Mouse (Mus musculus) embryonic facial prominence, embryonic 15.5 days (tissue): ENCODE data around the gene Olfr707. TPM values are rescaled to one million over a fixed set of nuclear protein-coding genes. Genes with fewer than 3 reads are reported as not detected.
"Not testable (repeated sequence)": the region's sequence is repeated elsewhere in the genome, so short reads cannot be mapped to it uniquely, and the experiment has no call there.

Experiments used
- ATAC-seq: fragments of 200-750 bp; cut with Nextera tagmentation; 2 replicates; pipeline ENCODE4 v1.8.0; 2017; ENCODE audit warnings: low read depth, moderate TSS enrichment; ENCODE audit not compliant: insufficient number of reproducible peaks, low FRiP score, low TSS enrichment
- H3K27ac ChIP-seq: fragments of 300-500 bp; sonication (generic); replicated peaks from 2 replicates; pipeline ENCODE4 v1.5.1; 2015; ENCODE audit warnings: mild to moderate bottlenecking, inconsistent platforms
- H3K27me3 ChIP-seq: fragments of 300-500 bp; sonication (generic); 2 replicates; pipeline ENCODE4 v1.6.1; 2015; ENCODE audit warnings: inconsistent platforms
- H3K36me3 ChIP-seq: fragments of 300-500 bp; sonication (generic); 2 replicates; pipeline ENCODE4 v1.6.1; 2015; ENCODE audit warnings: mild to moderate bottlenecking, inconsistent platforms
- H3K4me1 ChIP-seq: fragments of 300-500 bp; sonication (generic); 2 replicates; pipeline ENCODE4 v1.6.1; 2015; ENCODE audit warnings: inconsistent platforms
- H3K4me2 ChIP-seq: fragments of 300-500 bp; sonication (generic); replicated peaks from 2 replicates; pipeline ENCODE4 v1.6.1; 2015; ENCODE audit warnings: mild to moderate bottlenecking, inconsistent platforms
- H3K4me3 ChIP-seq: fragments of 300-500 bp; sonication (generic); replicated peaks from 2 replicates; pipeline ENCODE4 v1.5.1; 2015; ENCODE audit warnings: mild to moderate bottlenecking, inconsistent platforms
- H3K9ac ChIP-seq: fragments of 300-500 bp; sonication (generic); 2 replicates; pipeline ENCODE4 v1.6.1; 2015; ENCODE audit warnings: inconsistent platforms
- H3K9me3 ChIP-seq: fragments of 300-500 bp; sonication (generic); replicated peaks from 2 replicates; pipeline ENCODE4 v1.6.1; 2016; ENCODE audit warnings: inconsistent platforms
- WGBS: fragments of 180-500 bp; shearing (Covaris S2); methylation state at CpG from one replicate; pipeline ENCODE4 v1.1.7; 2015; 5-methylcytosine and 5-hydroxymethylcytosine counted together
- polyA plus RNA-seq: library from polyadenylated mRNA; unstranded; fragments of >200 nt; fragmentation: Nextera tagmentation; extraction: Ambion mirVana; gene quantifications from 2 replicates; pipeline ENCODE4 v1.2.1, GENCODE M21; 2015

The Olfr707 gene
- polyA plus RNA-seq: 0.16 TPM in 1 of 2 replicates, not detected in the other

GRCm38 (mm10) chr7:106901141-106901540 lies at the start of gene Olfr707:
TSS of gene Olfr707 (minus strand) at chr7:106901241.
- not testable (repeated sequence) for H3K4me3 ChIP-seq, H3K9me3 ChIP-seq, H3K36me3 ChIP-seq, ATAC-seq, H3K27me3 ChIP-seq, H3K4me2 ChIP-seq, H3K9ac ChIP-seq, H3K4me1 ChIP-seq, H3K27ac ChIP-seq
- 78% methylated on average over 3 of the region's 3 CpGs for WGBS

DNA sequence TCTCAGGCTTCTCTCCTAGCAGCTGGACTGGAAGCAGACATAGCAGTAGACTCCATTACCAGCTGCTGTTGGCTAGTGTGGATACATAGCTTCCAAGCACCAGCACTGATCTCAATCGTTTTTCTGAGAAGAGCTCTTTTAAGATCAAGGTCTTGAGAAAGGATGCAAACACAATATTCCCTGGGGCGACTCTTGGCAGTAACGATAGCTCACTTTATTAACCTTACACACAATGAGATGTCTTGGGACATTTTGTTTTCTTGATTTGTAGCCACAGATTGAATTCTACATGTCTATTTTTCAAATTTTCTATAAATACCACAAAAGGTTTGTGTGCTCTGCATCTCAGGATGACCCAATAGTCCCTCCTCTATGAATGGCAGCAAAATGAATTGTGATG lies 47.2 kb upstream of the Olfr707 start, which contains the start of gene Olfr710:
Gene Olfr710 (minus strand): TSS at position 101 of the 400 bp plus-strand sequence.
- Histone ChIP-seq H3K27ac (no peak within 1 kb of the TSS), H3K4me2 (no peak within 1 kb of the TSS), H3K27me3 (no peaks in the 10 kb centered on the region), H3K9ac (no peak within 1 kb of the TSS), H3K36me3 (no peaks in the 10 kb centered on the region), H3K9me3 (no peaks in the 10 kb centered on the region), H3K4me1 (no peaks in the 10 kb centered on the region), H3K4me3 (no peak within 1 kb of the TSS)
- ATAC-seq: no peak
- 64% methylated on average over 3 of the region's 3 CpGs for WGBS

DNA sequence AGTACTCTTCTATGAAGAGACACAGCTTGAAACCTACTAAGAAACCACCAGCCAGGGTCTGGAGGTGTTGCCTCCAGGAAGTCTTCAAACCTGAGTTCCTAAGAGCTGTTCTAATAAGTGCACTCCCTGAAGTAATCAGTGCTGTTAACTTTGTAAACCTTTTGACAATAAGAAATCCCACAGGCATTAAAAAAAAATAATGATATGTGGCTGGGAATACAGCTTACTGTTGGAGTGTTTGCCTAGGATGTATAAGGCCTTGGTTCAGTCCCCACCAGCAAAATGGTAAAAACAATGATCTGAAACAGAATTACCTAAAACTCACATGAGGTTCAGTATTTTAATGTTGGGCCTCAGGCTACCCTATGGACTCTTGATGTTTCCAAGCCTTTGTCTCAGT lies 31.1 kb upstream of the Olfr707 start, which contains the start of gene Olfr709-ps1:
Gene Olfr709-ps1 (minus strand): TSS at position 101 of the 400 bp plus-strand sequence.
- H3K4me2 ChIP-seq: no peak within 1 kb of the TSS
- no peak within 1 kb of the TSS for H3K27ac ChIP-seq
- H3K4me3 ChIP-seq: no peak within 1 kb of the TSS
- no peaks in the 10 kb centered on the region for H3K27me3 ChIP-seq
- no peaks in the 10 kb centered on the region for H3K4me1 ChIP-seq
- H3K9me3 ChIP-seq: no peaks in the 10 kb centered on the region
- H3K9ac ChIP-seq: no peak within 1 kb of the TSS
- no peaks in the 10 kb centered on the region for H3K36me3 ChIP-seq
- ATAC-seq: no peak

DNA sequence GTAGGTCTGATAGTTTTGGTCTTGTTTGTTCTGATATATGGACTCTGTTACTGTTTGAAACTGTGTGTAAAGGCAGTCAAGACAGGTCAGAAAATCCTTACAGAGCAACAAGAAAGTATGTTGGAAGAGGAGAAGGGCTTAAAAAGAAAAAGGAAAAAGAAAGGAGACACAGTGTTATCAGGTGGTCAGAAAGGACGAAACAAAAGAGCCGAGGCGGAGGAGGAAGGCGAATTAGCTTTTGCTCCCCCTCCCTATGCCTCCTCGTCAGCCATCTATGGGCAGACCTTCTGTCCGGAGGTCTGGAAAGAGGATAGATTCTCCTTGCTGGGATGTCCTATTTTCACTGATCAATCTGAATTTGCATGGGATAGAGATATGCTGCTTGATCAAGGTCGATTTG lies 19.9 kb upstream of the Olfr707 start:
- ATAC-seq, H3K4me3 ChIP-seq, H3K4me1 ChIP-seq, H3K9ac ChIP-seq, H3K36me3 ChIP-seq, H3K9me3 ChIP-seq, H3K27ac ChIP-seq, H3K4me2 ChIP-seq, H3K27me3 ChIP-seq: not testable (repeated sequence)
- WGBS: 88% methylated on average over 7 of the region's 7 CpGs

GRCm38 (mm10) chr7:106907676-106908075 lies 6.6 kb upstream of the Olfr707 start, which contains the start of gene Olfr1532-ps1:
TSS of gene Olfr1532-ps1 (plus strand) at chr7:106908001.
- Histone ChIP-seq H3K4me2 (no peak within 1 kb of the TSS), H3K27ac (no peak within 1 kb of the TSS), H3K27me3 (no peaks in the 10 kb centered on the region), H3K4me1 (no peaks in the 10 kb centered on the region), H3K4me3 (no peak within 1 kb of the TSS), H3K36me3 (no peaks in the 10 kb centered on the region), H3K9ac (no peak within 1 kb of the TSS), H3K9me3 (no peaks in the 10 kb centered on the region)
- WGBS: 50% methylated on average over 2 of the region's 2 CpGs
- no peak for ATAC-seq

GRCm38 (mm10) chr7:106888062-106888461 lies 13.0 kb downstream of the Olfr707 start, which contains the start of gene Olfr706:
TSS of gene Olfr706 (minus strand) at chr7:106888162.
- Histone ChIP-seq H3K9me3 (no peaks in the 10 kb centered on the region), H3K4me1 (no peaks in the 10 kb centered on the region), H3K36me3 (no peaks in the 10 kb centered on the region), H3K9ac (no peak within 1 kb of the TSS), H3K4me2 (no peak within 1 kb of the TSS), H3K27ac (no peak within 1 kb of the TSS), H3K4me3 (no peak within 1 kb of the TSS), H3K27me3 (no peaks in the 10 kb centered on the region)
- no peak for ATAC-seq
- 67% methylated on average over 2 of the region's 2 CpGs for WGBS

DNA sequence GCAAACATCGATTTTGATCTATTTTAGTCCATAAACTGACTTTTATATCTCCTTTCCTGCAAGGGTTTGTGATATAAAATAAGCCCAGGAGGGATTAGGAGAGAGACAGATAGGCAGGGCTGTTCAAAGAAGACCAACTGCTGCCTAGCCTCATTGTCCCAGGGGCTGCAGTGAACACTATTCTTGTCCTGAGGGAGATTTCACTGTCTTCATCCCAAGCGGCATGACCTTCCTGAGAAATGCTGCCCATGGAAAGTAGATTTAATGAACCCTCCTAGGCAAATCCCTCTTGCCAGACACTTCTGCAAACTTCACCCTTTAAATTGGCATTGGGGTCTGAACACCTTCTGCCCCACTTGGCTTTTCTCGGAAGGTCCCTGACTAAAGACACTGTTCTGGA lies 24.2 kb downstream of the Olfr707 start, which contains the start of gene Olfr705:
Gene Olfr705 (minus strand): TSS at position 101 of the 400 bp plus-strand sequence.
- Histone ChIP-seq H3K27ac (no peak within 1 kb of the TSS), H3K4me2 (no peak within 1 kb of the TSS), H3K27me3 (no peaks in the 10 kb centered on the region), H3K9me3 (no peaks in the 10 kb centered on the region), H3K4me3 (no peak within 1 kb of the TSS), H3K4me1 (no peaks in the 10 kb centered on the region), H3K36me3 (no peaks in the 10 kb centered on the region), H3K9ac (no peak within 1 kb of the TSS)
- no peak for ATAC-seq
- 82% methylated on average over 3 of the region's 3 CpGs for WGBS

DNA sequence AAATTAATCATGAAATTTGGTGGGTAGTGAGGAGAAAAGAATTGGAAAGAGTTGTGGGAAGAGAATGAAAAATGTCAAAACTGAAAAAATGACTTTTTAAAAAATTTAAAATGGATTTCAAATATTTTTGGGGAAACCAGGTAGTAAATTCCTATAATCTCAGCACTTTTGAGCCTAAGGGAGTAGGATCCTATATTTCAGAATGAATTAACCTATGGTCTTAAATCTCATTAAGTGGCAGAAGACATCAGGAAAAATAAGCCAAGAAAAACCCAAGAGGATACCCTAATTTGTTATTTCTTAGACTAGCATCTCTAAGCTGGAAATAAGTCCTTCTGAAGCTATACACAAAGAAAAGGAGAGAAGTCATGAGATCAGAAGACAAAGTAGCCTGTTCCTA lies 38.2 kb downstream of the Olfr707 start, which contains the start of gene Olfr704:
Gene Olfr704 (plus strand): TSS at position 301 of the 400 bp plus-strand sequence.
- no peak for ATAC-seq
- H3K9ac ChIP-seq: no peak within 1 kb of the TSS
- H3K27me3 ChIP-seq: no peaks in the 10 kb centered on the region
- H3K36me3 ChIP-seq: no peaks in the 10 kb centered on the region
- H3K4me1 ChIP-seq: no peaks in the 10 kb centered on the region
- H3K4me2 ChIP-seq: no peak within 1 kb of the TSS
- H3K9me3 ChIP-seq: no peaks in the 10 kb centered on the region
- H3K4me3 ChIP-seq: no peak within 1 kb of the TSS
- H3K27ac ChIP-seq: no peak within 1 kb of the TSS

DNA sequence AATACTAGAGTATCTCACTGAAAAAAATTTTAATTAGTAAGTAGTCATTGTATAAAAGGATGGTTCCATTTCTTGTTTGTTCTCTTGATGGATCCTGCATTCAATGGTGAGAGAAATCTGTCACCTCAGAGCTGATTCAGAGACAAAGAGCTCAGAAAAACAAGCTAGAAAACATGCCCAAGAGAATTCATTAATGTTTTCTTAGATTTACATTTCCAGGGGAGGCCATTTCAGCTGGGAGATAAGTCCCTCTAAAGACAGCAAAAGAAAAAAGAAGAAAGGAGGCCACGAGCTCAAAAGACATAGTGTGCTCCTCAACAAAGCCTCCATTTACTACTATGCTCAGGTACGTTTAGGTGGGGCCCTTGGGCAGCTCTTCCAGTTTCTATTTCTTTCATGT lies 58.0 kb downstream of the Olfr707 start, which contains the start of gene Olfr703:
Gene Olfr703 (plus strand): TSS at position 301 of the 400 bp plus-strand sequence.
- H3K36me3 ChIP-seq: no peaks in the 10 kb centered on the region
- no peak within 1 kb of the TSS for H3K4me2 ChIP-seq
- no peak within 1 kb of the TSS for H3K27ac ChIP-seq
- ATAC-seq: no peak
- H3K4me3 ChIP-seq: no peak within 1 kb of the TSS
- WGBS: 58% methylated on average over 2 of the region's 2 CpGs
- no peaks in the 10 kb centered on the region for H3K9me3 ChIP-seq
- no peaks in the 10 kb centered on the region for H3K27me3 ChIP-seq
- H3K4me1 ChIP-seq: no peaks in the 10 kb centered on the region
- H3K9ac ChIP-seq: no peak within 1 kb of the TSS

Other genes with a start within 250 kb of the Olfr707 start
- 0.11 TPM in 1 of 2 replicates, not detected in the other for gene Olfr693, start 220.7 kb downstream of the Olfr707 start, polyA plus RNA-seq
- gene Olfr694, start 209.4 kb downstream of the Olfr707 start, polyA plus RNA-seq: not detected in 2 replicates
- gene Olfr695, start 184.8 kb downstream of the Olfr707 start, polyA plus RNA-seq: not detected in 2 replicates
- gene Olfr697, start 158.8 kb downstream of the Olfr707 start, polyA plus RNA-seq: not detected in 2 replicates
- gene Olfr698, start 145.8 kb downstream of the Olfr707 start, polyA plus RNA-seq: not detected in 2 replicates
- 0.07 TPM in 2 replicates for gene Olfr699, start 108.0 kb downstream of the Olfr707 start, polyA plus RNA-seq
- not detected in 2 replicates for gene Olfr700, start 92.4 kb downstream of the Olfr707 start, polyA plus RNA-seq
- not detected in 2 replicates for gene Olfr701, start 87.1 kb downstream of the Olfr707 start, polyA plus RNA-seq
- gene Olfr702, start 67.3 kb downstream of the Olfr707 start, polyA plus RNA-seq: not detected in 2 replicates
- not detected in 2 replicates for gene Olfr703, start 57.9 kb downstream of the Olfr707 start, polyA plus RNA-seq
- gene Olfr704, start 38.1 kb downstream of the Olfr707 start, polyA plus RNA-seq: not detected in 2 replicates
- not detected in 2 replicates for gene Olfr705, start 24.4 kb downstream of the Olfr707 start, polyA plus RNA-seq
- gene Olfr706, start 13.1 kb downstream of the Olfr707 start, polyA plus RNA-seq: 0.05 TPM in 1 of 2 replicates, not detected in the other
- 0.12 TPM in 1 of 2 replicates, not detected in the other for gene Olfr1532-ps1, start 6.8 kb upstream of the Olfr707 start, polyA plus RNA-seq
- 0.05 TPM in 1 of 2 replicates, not detected in the other for gene Olfr709-ps1, start 31.0 kb upstream of the Olfr707 start, polyA plus RNA-seq
- not detected in 2 replicates for gene Olfr710, start 47.1 kb upstream of the Olfr707 start, polyA plus RNA-seq
- 0.11 TPM in 1 of 2 replicates, not detected in the other for gene Olfr6, start 62.7 kb upstream of the Olfr707 start, polyA plus RNA-seq
- not detected in 2 replicates for gene Olfr711, start 74.2 kb upstream of the Olfr707 start, polyA plus RNA-seq
- gene Olfr2, start 104.8 kb upstream of the Olfr707 start, polyA plus RNA-seq: not detected in 2 replicates
- 0.16 TPM in 1 of 2 replicates, not detected in the other for gene Olfr713, start 129.9 kb upstream of the Olfr707 start, polyA plus RNA-seq
- gene Olfr714, start 169.7 kb upstream of the Olfr707 start, polyA plus RNA-seq: not detected in 2 replicates
- gene Olfr17, start 192.0 kb upstream of the Olfr707 start, polyA plus RNA-seq: 0.08 and 0.12 TPM in 2 replicates
- gene Olfr715b, start 209.1 kb upstream of the Olfr707 start, polyA plus RNA-seq: not detected in 2 replicates
- gene Olfr715, start 229.8 kb upstream of the Olfr707 start, polyA plus RNA-seq: not detected in 2 replicates
- gene Olfr716, start 237.1 kb upstream of the Olfr707 start, polyA plus RNA-seq: 0.05 TPM in 1 of 2 replicates, not detected in the other